Mouse (Mus musculus) G1E-ER4 (cell line): ENCODE results near the gene Asgr1. TPM values are rescaled to one million over a fixed set of nuclear protein-coding genes. Genes with fewer than 3 reads are reported as not detected.

Experiments
- GATA1 ChIP-seq: IDR thresholded peaks from one replicate; pipeline ENCODE4 v1.8.0; 2012; ENCODE audit warnings: low read length, inconsistent platforms
- polyA plus RNA-seq: library from polyadenylated mRNA; stranded (reverse); fragments of >175 nt; gene quantifications from 2 replicates; pipeline ENCODE4 v1.2.3, GENCODE M21; 2012

The Asgr1 gene
- polyA plus RNA-seq, result not detected in 2 replicates

- no peak for TF ChIP-seq GATA1
These were observed at the start of gene Asgr1 for GRCm38 (mm10) chr11:70053898-70054570. Asgr1 (plus strand) TSS chr11:70054085.

- no peak for TF ChIP-seq GATA1
These were observed 48.4 kb upstream of the Asgr1 start for GRCm38 (mm10) chr11:70005521-70005920.

GRCm38 (mm10) chr11:70010033-70010432 is 43.9 kb upstream of the Asgr1 start:
- TF ChIP-seq GATA1, result no peak

- no peak for TF ChIP-seq GATA1
These were observed 43.3 kb upstream of the Asgr1 start for GRCm38 (mm10) chr11:70010548-70010947.

GRCm38 (mm10) chr11:70010961-70011360 is 42.9 kb upstream of the Asgr1 start:
- no peak for TF ChIP-seq GATA1

GRCm38 (mm10) chr11:70012931-70013330 is 41.0 kb upstream of the Asgr1 start:
- no peak for TF ChIP-seq GATA1

- TF ChIP-seq GATA1, result no peak
These were observed 40.5 kb upstream of the Asgr1 start for GRCm38 (mm10) chr11:70013408-70013807.

GRCm38 (mm10) chr11:70014051-70014450 is 39.8 kb upstream of the Asgr1 start:
- no peak for TF ChIP-seq GATA1

GRCm38 (mm10) chr11:70014880-70015558 is 38.9 kb upstream of the Asgr1 start, which contains the start of gene Acadvl:
Acadvl (minus strand) TSS chr11:70015411.
- no peak for TF ChIP-seq GATA1

GRCm38 (mm10) chr11:70015677-70016076 is 38.2 kb upstream of the Asgr1 start:
- TF ChIP-seq GATA1, result no peak

GRCm38 (mm10) chr11:70016669-70017068 is 37.2 kb upstream of the Asgr1 start, which contains the start of gene Dlg4:
Dlg4 (plus strand) TSS chr11:70016942.
- TF ChIP-seq GATA1, result no peak

GRCm38 (mm10) chr11:70017199-70017767 is 36.6 kb upstream of the Asgr1 start:
- TF ChIP-seq GATA1, result no peak

- no peak for TF ChIP-seq GATA1
These were observed 35.5 kb upstream of the Asgr1 start for GRCm38 (mm10) chr11:70018131-70018990.

GRCm38 (mm10) chr11:70019495-70020021 is 34.3 kb upstream of the Asgr1 start:
- TF ChIP-seq GATA1, result no peak

- no peak for TF ChIP-seq GATA1
These were observed 33.8 kb upstream of the Asgr1 start for GRCm38 (mm10) chr11:70020022-70020631.
